Mouse (Mus musculus) testis, postnatal 14 days (tissue): Measurements from ENCODE around the gene Cacna2d3.

Source experiments
- DNase-seq: peaks from one replicate; pipeline ENCODE4 v3.0.0; 2021; ENCODE audit warnings: low spot score

The Cacna2d3 gene

GRCm38 (mm10) chr14:29385500-29385899, 336.2 kb downstream of the Cacna2d3 start:
- DNase-seq: no peak

GRCm38 (mm10) chr14:29382786-29383185, 338.9 kb downstream of the Cacna2d3 start:
- DNase-seq: no peak

- DNase-seq: no peak
Observed at GRCm38 (mm10) chr14:29366911-29367310, 354.8 kb downstream of the Cacna2d3 start.

- DNase-seq: no peak
Observed at GRCm38 (mm10) chr14:29362448-29362847, 359.2 kb downstream of the Cacna2d3 start.

GRCm38 (mm10) chr14:29350627-29351026, 371.0 kb downstream of the Cacna2d3 start:
- no peak for DNase-seq

GRCm38 (mm10) chr14:29341581-29341980, 380.1 kb downstream of the Cacna2d3 start:
- DNase-seq: no peak

GRCm38 (mm10) chr14:29340728-29341127, 380.9 kb downstream of the Cacna2d3 start:
- no peak for DNase-seq

- no peak for DNase-seq
Observed at GRCm38 (mm10) chr14:29334897-29335296, 386.8 kb downstream of the Cacna2d3 start.

- no peak for DNase-seq
Observed at GRCm38 (mm10) chr14:29334216-29334615, 387.4 kb downstream of the Cacna2d3 start.

GRCm38 (mm10) chr14:29324430-29324782, 397.3 kb downstream of the Cacna2d3 start:
- DNase-seq: no peak

GRCm38 (mm10) chr14:29323718-29324429, 397.8 kb downstream of the Cacna2d3 start:
- DNase-seq: no peak

- no peak for DNase-seq
Observed at GRCm38 (mm10) chr14:29313431-29313830, 408.2 kb downstream of the Cacna2d3 start.

- no peak for DNase-seq
Observed at GRCm38 (mm10) chr14:29305623-29306022, 416.0 kb downstream of the Cacna2d3 start.

GRCm38 (mm10) chr14:29296185-29296754, 425.4 kb downstream of the Cacna2d3 start:
- no peak for DNase-seq

GRCm38 (mm10) chr14:29278901-29279300, 442.8 kb downstream of the Cacna2d3 start:
- no peak for DNase-seq

- DNase-seq: no peak
Observed at GRCm38 (mm10) chr14:29278401-29278800, 443.3 kb downstream of the Cacna2d3 start.

- DNase-seq: no peak
Observed at GRCm38 (mm10) chr14:29277701-29278100, 444.0 kb downstream of the Cacna2d3 start.

- no peak for DNase-seq
Observed at GRCm38 (mm10) chr14:29273890-29274289, 447.8 kb downstream of the Cacna2d3 start.

- no peak for DNase-seq
Observed at GRCm38 (mm10) chr14:29270541-29270940, 451.1 kb downstream of the Cacna2d3 start.

GRCm38 (mm10) chr14:29269816-29270215, 451.8 kb downstream of the Cacna2d3 start:
- DNase-seq: no peak

- no peak for DNase-seq
Observed at GRCm38 (mm10) chr14:29268609-29269008, 453.1 kb downstream of the Cacna2d3 start.

GRCm38 (mm10) chr14:29267233-29267874, 454.3 kb downstream of the Cacna2d3 start:
- DNase-seq: no peak

- DNase-seq: no peak
Observed at GRCm38 (mm10) chr14:29260621-29261020, 461.0 kb downstream of the Cacna2d3 start.
